Mouse (Mus musculus): Measurements from ENCODE around the gene Sh3glb1.
"Not testable (repeated sequence)": the region's sequence is repeated elsewhere in the genome, so short reads cannot be mapped to it uniquely, and the experiment has no call there.

DNA sequence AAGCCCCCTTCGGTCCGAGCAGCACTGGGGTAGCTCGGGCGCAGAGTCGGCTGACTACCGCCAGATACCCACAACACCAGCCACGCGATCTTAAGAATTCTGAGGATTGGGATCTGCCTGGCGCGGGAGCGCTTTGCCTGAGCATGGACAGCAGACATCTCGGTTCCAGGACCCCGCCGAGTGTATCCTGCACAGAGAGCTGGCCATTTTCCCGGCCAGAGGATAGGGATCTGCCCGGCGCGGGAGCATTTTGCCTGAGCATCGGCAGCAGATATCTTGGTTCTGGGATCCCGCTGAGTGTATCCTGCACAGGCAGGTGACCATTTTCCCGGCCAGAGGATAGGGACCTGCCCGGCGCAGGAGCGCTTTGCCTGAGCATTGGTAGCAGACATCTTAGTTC lies 18.3 kb upstream of the Sh3glb1 start:
- TF ChIP-seq CTCF (conservative IDR thresholded peaks at IDR 0.05 in 1 of 2, IDR thresholded peaks at IDR 0.05 in 1 of 2; ENCODE audit: low read depth in 2 of 2, low read length in 2 of 2); EP300 (IDR thresholded peaks at IDR 0.05; ENCODE audit: low read length); ZMIZ1 (IDR thresholded peaks at IDR 0.05; ENCODE audit: low read depth, low read length); POLR2A (IDR thresholded peaks at IDR 0.05; ENCODE audit: low read depth, low read length); E2F4 (IDR thresholded peaks at IDR 0.05; ENCODE audit: insufficient replicate concordance, low read depth, low read length); MXI1 (IDR thresholded peaks at IDR 0.05; ENCODE audit: low read depth, low read length); USF2 (conservative IDR thresholded peaks at IDR 0.05; ENCODE audit: low read depth, low read length); ZKSCAN1 (IDR thresholded peaks at IDR 0.05; ENCODE audit: borderline replicate concordance, low read depth, low read length); CHD1 (IDR thresholded peaks at IDR 0.05; ENCODE audit: low read depth, low read length); ZC3H11A (IDR thresholded peaks at IDR 0.05; ENCODE audit: low read depth, low read length); ELF1 (IDR thresholded peaks at IDR 0.05; ENCODE audit: low read depth, low read length): not testable (repeated sequence)

Measured in CH12.LX (cell line).